Mouse (Mus musculus) lung, postnatal 0 days (tissue): Measurements from ENCODE around the gene Ccdc182. TPM values are rescaled to one million over a fixed set of nuclear protein-coding genes. Genes with fewer than 3 reads are reported as not detected.

ENCODE experiments used
- ATAC-seq: fragments of 200-750 bp; cut with Nextera tagmentation; 2 replicates; pipeline ENCODE4 v1.8.0; 2017; ENCODE audit warnings: moderate library complexity
- DNase-seq: peaks from one replicate; pipeline ENCODE4 v3.0.0-alpha.2; 2016; ENCODE audit warnings: low spot score
- H3K27ac ChIP-seq: fragments of 300-500 bp; sonication (generic); 2 replicates; pipeline ENCODE4 v1.5.1; 2014; ENCODE audit warnings: antibody characterized with exemption, mild to moderate bottlenecking, low read length, mixed read lengths
- H3K27me3 ChIP-seq: fragments of 300-500 bp; sonication (generic); replicated peaks from 2 replicates; pipeline ENCODE4 v1.6.1; 2014; ENCODE audit warnings: low read length, mixed read lengths; ENCODE audit not compliant: insufficient read depth
- H3K36me3 ChIP-seq: fragments of 300-500 bp; sonication (generic); 2 replicates; pipeline ENCODE4 v1.6.1; 2014; ENCODE audit warnings: low read length, mixed read lengths; ENCODE audit not compliant: insufficient read depth
- H3K4me1 ChIP-seq: fragments of 300-500 bp; sonication (generic); 2 replicates; pipeline ENCODE4 v1.6.1; 2014; ENCODE audit warnings: antibody characterized with exemption, low read depth, low read length, mixed read lengths; ENCODE audit not compliant: insufficient read depth
- H3K4me2 ChIP-seq: fragments of 300-500 bp; sonication (generic); replicated peaks from 2 replicates; pipeline ENCODE4 v1.6.1; 2014; ENCODE audit warnings: low read depth, mild to moderate bottlenecking, low read length, moderate library complexity, mixed read lengths
- H3K4me3 ChIP-seq: fragments of 300-500 bp; sonication (generic); 2 replicates; pipeline ENCODE4 v1.5.1; 2014; ENCODE audit warnings: low read depth, low read length
- H3K9ac ChIP-seq: fragments of 300-500 bp; sonication (generic); replicated peaks from 2 replicates; pipeline ENCODE4 v1.6.1; 2014; ENCODE audit warnings: low read depth, mild to moderate bottlenecking
- H3K9me3 ChIP-seq: fragments of 300-500 bp; sonication (generic); 2 replicates; pipeline ENCODE4 v1.6.1; 2016; ENCODE audit warnings: low read length, mixed read lengths
- CTCF ChIP-seq: IDR thresholded peaks from 2 replicates; pipeline ENCODE4 v1.5.1; 2016; ENCODE audit warnings: antibody characterized with exemption, mild to moderate bottlenecking
- EP300 ChIP-seq: IDR thresholded peaks from 2 replicates; pipeline ENCODE4 v1.6.1; 2016; ENCODE audit warnings: antibody characterized with exemption, mild to moderate bottlenecking, control low read depth
- WGBS: fragments of 180-500 bp; shearing (Covaris S2); extraction: QIAGEN DNeasy Blood & Tissue Kit; methylation state at CpG from one replicate; pipeline ENCODE4 v1.1.7; 2014; 5-methylcytosine and 5-hydroxymethylcytosine counted together
- polyA plus RNA-seq: library from polyadenylated mRNA; unstranded; fragments of >200 nt; fragmentation: Nextera tagmentation; extraction: Ambion mirVana; gene quantifications from 2 replicates; pipeline ENCODE4 v1.2.1, GENCODE M21; 2015

Ccdc182 gene
- polyA plus RNA-seq, 1 experiment from 2014 or later: not detected

DNA sequence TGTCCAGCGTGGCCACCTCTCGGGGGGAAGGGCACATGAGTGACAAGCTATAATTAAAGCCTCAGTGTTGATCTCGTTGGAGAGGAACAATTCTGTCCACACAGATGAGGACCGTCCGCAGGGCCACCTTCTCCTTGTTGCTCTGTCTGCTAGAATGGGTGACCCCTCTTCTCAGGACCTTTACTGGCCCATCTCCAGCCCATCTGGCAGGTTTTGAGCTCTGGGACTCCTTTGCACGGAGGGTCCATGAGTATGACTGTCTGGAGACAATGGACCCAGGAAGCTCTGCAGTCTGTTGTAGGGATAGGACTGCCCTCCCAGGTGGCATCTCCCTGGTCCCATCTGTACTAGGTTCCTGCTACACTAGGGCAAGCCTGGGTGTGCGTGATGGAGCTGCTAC lies 17.7 kb downstream of the Ccdc182 start:
- peaks cover 3% of the 10 kb centered on the region; the same call in 1 of the 2 replicates for H3K4me1 ChIP-seq
- DNase-seq: no peak
- no peak overlapping the region for H3K27ac ChIP-seq
- WGBS: 77% methylated on average over 7 of the region's 7 CpGs
- H3K4me2 ChIP-seq: no peak overlapping the region
- no peak for ATAC-seq
- no peaks in the 10 kb centered on the region for H3K36me3 ChIP-seq
- TF ChIP-seq CTCF (no peak), EP300 (no peak)
- H3K4me3 ChIP-seq: no peak overlapping the region
- no peaks in the 10 kb centered on the region for H3K9me3 ChIP-seq
- no peak overlapping the region for H3K9ac ChIP-seq
- H3K27me3 ChIP-seq: no peaks in the 10 kb centered on the region

GRCm38 (mm10) chr11:88313512-88313911 lies 19.7 kb downstream of the Ccdc182 start:
- peaks cover 3% of the 10 kb centered on the region; the same call in 1 of the 2 replicates for H3K4me1 ChIP-seq
- no peak overlapping the region for H3K27ac ChIP-seq
- no peak overlapping the region for H3K4me3 ChIP-seq
- no peak for DNase-seq
- no peak overlapping the region for H3K9ac ChIP-seq
- H3K9me3 ChIP-seq: no peaks in the 10 kb centered on the region
- no peak for TF ChIP-seq EP300
- TF ChIP-seq CTCF: no peak
- ATAC-seq: peak; percentile 43
- no peak overlapping the region for H3K4me2 ChIP-seq
- no peaks in the 10 kb centered on the region for H3K27me3 ChIP-seq
- WGBS: 11% methylated on average over 8 of the region's 8 CpGs
- H3K36me3 ChIP-seq: no peaks in the 10 kb centered on the region

DNA sequence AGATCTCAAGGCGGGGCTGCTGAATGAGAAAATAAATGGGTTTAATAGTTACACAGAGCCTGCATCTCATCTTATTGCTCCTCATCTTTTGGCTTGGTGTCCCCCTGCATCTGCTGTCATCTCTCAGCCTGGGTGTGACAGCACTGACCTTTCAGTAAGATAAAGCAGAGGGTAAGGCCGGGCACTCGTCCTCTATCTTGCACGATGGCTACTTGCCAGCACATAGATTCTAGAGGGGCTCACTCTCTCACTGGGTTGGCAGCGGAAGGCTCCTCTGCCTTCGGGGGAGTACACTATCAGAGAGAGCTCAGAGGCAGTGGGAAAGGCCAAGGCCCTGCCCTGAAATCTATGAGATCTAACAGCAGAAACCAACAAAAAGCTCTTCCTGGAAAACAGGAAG lies 20.6 kb downstream of the Ccdc182 start:
- TF ChIP-seq EP300 (no peak), CTCF (no peak)
- no peak overlapping the region for H3K27ac ChIP-seq
- H3K4me2 ChIP-seq: no peak overlapping the region
- no peak for DNase-seq
- H3K9me3 ChIP-seq: no peaks in the 10 kb centered on the region
- H3K4me3 ChIP-seq: no peak overlapping the region
- no peaks in the 10 kb centered on the region for H3K36me3 ChIP-seq
- WGBS: 39% methylated on average over 6 of the region's 6 CpGs
- ATAC-seq: no peak
- no peak overlapping the region for H3K9ac ChIP-seq
- H3K27me3 ChIP-seq: no peaks in the 10 kb centered on the region
- peaks cover 3% of the 10 kb centered on the region; the same call in 1 of the 2 replicates for H3K4me1 ChIP-seq

DNA sequence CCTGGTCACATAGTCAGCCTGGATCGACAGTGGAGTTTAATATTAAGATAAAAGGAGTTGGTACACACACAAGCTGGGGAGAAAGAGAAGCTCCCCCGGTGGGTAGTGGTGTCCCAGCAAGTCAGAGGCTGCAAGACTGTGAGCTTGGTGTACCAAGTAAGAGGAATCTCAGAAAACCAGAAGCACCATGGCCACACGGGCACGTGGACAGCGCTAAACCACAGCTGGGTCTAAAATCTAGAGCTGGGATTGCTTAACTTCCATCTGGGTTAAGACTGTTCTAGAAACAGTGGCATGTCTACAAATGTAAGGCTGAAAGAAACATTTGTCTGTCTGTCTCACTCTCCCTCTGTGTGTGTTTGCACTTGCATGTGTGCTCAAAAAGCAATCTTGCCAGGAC lies 21.5 kb downstream of the Ccdc182 start:
- H3K4me3 ChIP-seq: no peak overlapping the region
- no peak for DNase-seq
- H3K4me1 ChIP-seq: peaks cover 3% of the 10 kb centered on the region; the same call in 1 of the 2 replicates
- no peak for ATAC-seq
- no peak overlapping the region for H3K4me2 ChIP-seq
- no peak overlapping the region for H3K27ac ChIP-seq
- no peak for TF ChIP-seq EP300
- no peak for TF ChIP-seq CTCF
- H3K9me3 ChIP-seq: no peaks in the 10 kb centered on the region
- no peaks in the 10 kb centered on the region for H3K27me3 ChIP-seq
- H3K9ac ChIP-seq: no peak overlapping the region
- no peaks in the 10 kb centered on the region for H3K36me3 ChIP-seq
- 62% methylated on average over 5 of the region's 5 CpGs for WGBS

- 58% methylated on average over 5 of the region's 5 CpGs for WGBS
Observed at GRCm38 (mm10) chr11:88318850-88319249, 25.0 kb downstream of the Ccdc182 start.

DNA sequence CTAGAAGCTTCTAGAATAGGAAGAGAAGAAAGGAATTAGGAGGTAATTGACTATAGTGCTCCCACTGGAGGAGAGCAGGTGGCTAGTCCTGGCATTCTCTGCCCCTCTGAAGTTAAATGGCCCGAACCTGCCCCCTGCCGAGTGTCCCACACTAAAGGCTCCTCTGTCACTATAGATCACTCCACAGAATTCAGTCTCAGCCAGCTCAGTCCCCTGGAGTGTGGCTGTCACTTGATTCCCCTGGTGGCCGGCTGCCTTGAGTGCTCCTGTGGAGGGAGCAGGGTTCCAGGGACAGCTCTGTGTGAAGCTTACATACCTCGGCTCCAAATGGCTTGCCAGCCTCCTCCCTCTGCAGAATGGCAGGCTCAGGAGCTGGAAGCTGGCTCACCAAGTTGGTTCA lies 33.2 kb downstream of the Ccdc182 start:
- DNase-seq (no peak), ATAC-seq (no peak)
- WGBS: 18% methylated on average over 4 of the region's 4 CpGs
- TF ChIP-seq CTCF (peak; percentile 20; the same call in 1 of the 2 replicates), EP300 (no peak)
- Histone ChIP-seq H3K4me2 (no peak overlapping the region), H3K9ac (no peak overlapping the region), H3K36me3 (no peaks in the 10 kb centered on the region), H3K4me1 (no peaks in the 10 kb centered on the region), H3K27me3 (no peaks in the 10 kb centered on the region), H3K27ac (no peak overlapping the region), H3K9me3 (no peaks in the 10 kb centered on the region), H3K4me3 (no peak overlapping the region)

More at GRCm38 (mm10) chr11:88318850-88319249, 25.0 kb downstream of the Ccdc182 start:
- Histone ChIP-seq H3K27me3 (no peaks in the 10 kb centered on the region), H3K9me3 (no peaks in the 10 kb centered on the region), H3K4me1 (peaks cover 3% of the 10 kb centered on the region; the same call in 1 of the 2 replicates), H3K4me3 (no peak overlapping the region), H3K36me3 (no peaks in the 10 kb centered on the region), H3K9ac (no peak overlapping the region), H3K27ac (no peak overlapping the region), H3K4me2 (no peak overlapping the region)
- DNase-seq (no peak), ATAC-seq (no peak)
- TF ChIP-seq EP300 (no peak), CTCF (no peak)
